ENCODE assay signal across 10 mouse cellular contexts in the genomic region with DNA sequence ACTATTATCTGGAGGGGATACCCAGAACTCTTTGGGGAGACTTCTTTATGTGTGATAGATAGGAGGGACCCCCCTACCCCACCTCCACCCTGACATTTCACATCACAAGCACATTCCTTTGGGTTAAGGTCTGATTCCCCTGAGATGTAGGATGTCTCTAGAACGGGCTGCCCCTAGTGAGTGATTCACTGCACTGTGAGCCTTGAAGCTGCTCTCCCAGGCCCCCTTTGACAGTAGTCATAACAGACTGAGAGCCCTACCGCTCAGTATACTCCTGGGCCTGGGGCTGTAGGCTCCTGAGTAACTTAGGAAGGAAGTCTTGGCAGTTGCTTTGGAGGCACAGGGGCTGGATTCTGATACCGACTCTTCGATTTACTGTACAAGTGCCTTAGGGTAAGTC. TPM values are rescaled to one million over a fixed set of nuclear protein-coding genes. Genes with fewer than 3 reads are reported as not detected.
DNase-seq lines count a peak whose midpoint lies in the region; ATAC-seq and TF ChIP-seq lines count a peak whose summit lies in the region.
"Had no signal": no experiment of that assay in that cellular context is flagged by ENCODE, and none has a peak within 500 bp of the region (broad histone marks: within the 10 kb centered on the region; RNA-seq: fewer than 3 reads in every experiment).

No protein-coding gene starts in this region.

- H3K9me3 ChIP-seq in hindbrain, embryonic 13.5 days = no peaks in the 10 kb centered on the region
- no peaks in the 10 kb centered on the region for H3K9me3 ChIP-seq in midbrain, embryonic 12.5 days

- no peaks in the 10 kb centered on the region for H3K27me3 ChIP-seq in kidney, adult 2 months (replicated peaks; ENCODE audit: control insufficient read depth, insufficient read depth, low read length)
- peaks cover 24% of the 10 kb centered on the region for H3K27me3 ChIP-seq in hindbrain, embryonic 13.5 days
- peaks cover 40% of the 10 kb centered on the region for H3K27me3 ChIP-seq in midbrain, embryonic 12.5 days

- no peaks in the 10 kb centered on the region for H3K36me3 ChIP-seq in kidney, adult 2 months (ENCODE audit: control insufficient read depth, insufficient read depth, low read length)
- no peaks in the 10 kb centered on the region for H3K36me3 ChIP-seq in hindbrain, embryonic 13.5 days
- no peaks in the 10 kb centered on the region for H3K36me3 ChIP-seq in midbrain, embryonic 12.5 days

- TF ChIP-seq POLR2A in kidney, adult 2 months (IDR thresholded peaks at IDR 0.05; ENCODE audit: low read depth, low read length) = no peak
- TF ChIP-seq POLR2A in cortical plate, adult 2 months (IDR thresholded peaks at IDR 0.05; ENCODE audit: extremely low read depth, insufficient read depth, low read length) = no peak

- peak overlapping the region; percentile 71 for H3K4me2 ChIP-seq in hindbrain, embryonic 13.5 days
- peak overlapping the region; percentile 81 for H3K4me2 ChIP-seq in midbrain, embryonic 12.5 days (replicated peaks)

- no peak for TF ChIP-seq CTCF in kidney, adult 2 months (conservative IDR thresholded peaks at IDR 0.05; ENCODE audit: insufficient read depth, insufficient read length, low read depth, low read length)
- TF ChIP-seq CTCF in cortical plate, adult 2 months (IDR thresholded peaks at IDR 0.05; ENCODE audit: extremely low read depth, insufficient read depth, low read length) = no peak

- peak overlapping the region; percentile 69; the same call in 1 of the 2 replicates for H3K9ac ChIP-seq in hindbrain, embryonic 13.5 days
- H3K9ac ChIP-seq in midbrain, embryonic 12.5 days (replicated peaks) = no peak overlapping the region

- H3K4me1 ChIP-seq in kidney, adult 2 months (ENCODE audit: control insufficient read depth, insufficient read depth, low read length) = no peaks in the 10 kb centered on the region
- H3K4me1 ChIP-seq in cortical plate, adult 2 months (ENCODE audit: control insufficient read depth, insufficient read depth, low read length) = peaks cover 3% of the 10 kb centered on the region
- peaks cover 21% of the 10 kb centered on the region for H3K4me1 ChIP-seq in hindbrain, embryonic 13.5 days (replicated peaks)
- H3K4me1 ChIP-seq in midbrain, embryonic 12.5 days = peaks cover 12% of the 10 kb centered on the region

- 40% methylated on average over 4 of the region's 4 CpGs for WGBS in kidney, adult 2 months
- WGBS in hindbrain, embryonic 13.5 days = 63% methylated on average over 4 of the region's 4 CpGs
- 74% methylated on average over 4 of the region's 4 CpGs for WGBS in midbrain, embryonic 12.5 days

- peak overlapping the region; percentile 54; the same call in 1 of the 2 replicates for H3K27ac ChIP-seq in kidney, adult 2 months (ENCODE audit: insufficient read depth, low read depth, low read length)
- H3K27ac ChIP-seq in cortical plate, adult 2 months (ENCODE audit: insufficient read depth, low read length) = no peak overlapping the region
- H3K27ac ChIP-seq in hindbrain, embryonic 13.5 days = no peak overlapping the region
- H3K27ac ChIP-seq in midbrain, embryonic 12.5 days (replicated peaks) = no peak overlapping the region

- ATAC-seq in hindbrain, embryonic 13.5 days (ENCODE audit: low FRiP score) = no peak
- peak; percentile 5; the same call in 1 of the 2 replicates for ATAC-seq in midbrain, embryonic 12.5 days (ENCODE audit: low FRiP score, low read depth)

- no peak for DNase-seq in kidney, adult 2 months
- DNase-seq in kidney, postnatal 25 days = no peak
- no peak for DNase-seq in ovary, postnatal 36 days (ENCODE audit: low spot score)
- no peak for DNase-seq in adrenal gland, adult 8-10 months
- DNase-seq in urinary bladder, postnatal 25 days (ENCODE audit: low spot score) = no peak

- H3K4me3 ChIP-seq in kidney, adult 2 months (ENCODE audit: insufficient read depth, low read depth, low read length) = peak overlapping the region; percentile 80
- H3K4me3 ChIP-seq in cortical plate, adult 2 months (ENCODE audit: insufficient read depth, low read length) = peak overlapping the region; percentile 33
- H3K4me3 ChIP-seq in hindbrain, embryonic 13.5 days = peak overlapping the region; percentile 52
- peak overlapping the region; percentile 49 for H3K4me3 ChIP-seq in midbrain, embryonic 12.5 days

RNA-seq across cellular contexts. Expression of gene Lrrc32, which starts 1.2 kb away (rescaled TPM):
- polyA plus RNA-seq in kidney, adult 2 months (2012; rRNA removed) = 22.1 and 24.7 TPM in 2 replicates
- polyA plus RNA-seq in cortical plate, adult 2 months (2012; rRNA removed) = 4.4 and 4.6 TPM in 2 replicates
- 3.1 and 3.9 TPM in 2 replicates for polyA plus RNA-seq in hindbrain, embryonic 13.5 days (2015; fragmentation: Nextera tagmentation; extraction: Ambion mirVana)
- 4.1 and 4.3 TPM in 2 replicates for polyA plus RNA-seq in midbrain, embryonic 12.5 days (2016; fragmentation: Nextera tagmentation; extraction: Ambion mirVana)
- total RNA-seq in adrenal gland, adult 8-10 months (2022) = 10 to 100 TPM; 17.4 to 34.0 (median 28.1) TPM
- total RNA-seq: common myeloid progenitor, adult 5-6 weeks had no signal

RNA-seq across cellular contexts. Expression of gene Gucy2d, which starts 50.1 kb away (rescaled TPM):
- not detected in 2 replicates for polyA plus RNA-seq in kidney, adult 2 months (2012; rRNA removed)
- polyA plus RNA-seq in cortical plate, adult 2 months (2012; rRNA removed) = not detected in 2 replicates
- 0.10 TPM in 1 of 2 replicates, not detected in the other for polyA plus RNA-seq in hindbrain, embryonic 13.5 days (2015; fragmentation: Nextera tagmentation; extraction: Ambion mirVana)
- not detected in 2 replicates for polyA plus RNA-seq in midbrain, embryonic 12.5 days (2016; fragmentation: Nextera tagmentation; extraction: Ambion mirVana)
- not detected for total RNA-seq in adrenal gland, adult 8-10 months (2022)
- total RNA-seq: common myeloid progenitor, adult 5-6 weeks; ES-E14 had no signal
